Mouse (Mus musculus) layer of hippocampus, postnatal 36 days (tissue): ENCODE results near the gene Clip2. TPM values are rescaled to one million over a fixed set of nuclear protein-coding genes. Genes with fewer than 3 reads are reported as not detected.

ENCODE experiments used
- DNase-seq, 2 experiments: peaks; one replicate each; pipeline ENCODE4 v3.0.0; 2022
- total RNA-seq, 2 experiments: library from RNA; stranded (reverse); gene quantifications; 2 replicates each; pipeline ENCODE4 v1.2.3; 2021

Gene Clip2
- 100 to 1,000 TPM in 1 of 2 experiments, 10 to 100 TPM in 1; 96.7 to 105 TPM for total RNA-seq

DNA sequence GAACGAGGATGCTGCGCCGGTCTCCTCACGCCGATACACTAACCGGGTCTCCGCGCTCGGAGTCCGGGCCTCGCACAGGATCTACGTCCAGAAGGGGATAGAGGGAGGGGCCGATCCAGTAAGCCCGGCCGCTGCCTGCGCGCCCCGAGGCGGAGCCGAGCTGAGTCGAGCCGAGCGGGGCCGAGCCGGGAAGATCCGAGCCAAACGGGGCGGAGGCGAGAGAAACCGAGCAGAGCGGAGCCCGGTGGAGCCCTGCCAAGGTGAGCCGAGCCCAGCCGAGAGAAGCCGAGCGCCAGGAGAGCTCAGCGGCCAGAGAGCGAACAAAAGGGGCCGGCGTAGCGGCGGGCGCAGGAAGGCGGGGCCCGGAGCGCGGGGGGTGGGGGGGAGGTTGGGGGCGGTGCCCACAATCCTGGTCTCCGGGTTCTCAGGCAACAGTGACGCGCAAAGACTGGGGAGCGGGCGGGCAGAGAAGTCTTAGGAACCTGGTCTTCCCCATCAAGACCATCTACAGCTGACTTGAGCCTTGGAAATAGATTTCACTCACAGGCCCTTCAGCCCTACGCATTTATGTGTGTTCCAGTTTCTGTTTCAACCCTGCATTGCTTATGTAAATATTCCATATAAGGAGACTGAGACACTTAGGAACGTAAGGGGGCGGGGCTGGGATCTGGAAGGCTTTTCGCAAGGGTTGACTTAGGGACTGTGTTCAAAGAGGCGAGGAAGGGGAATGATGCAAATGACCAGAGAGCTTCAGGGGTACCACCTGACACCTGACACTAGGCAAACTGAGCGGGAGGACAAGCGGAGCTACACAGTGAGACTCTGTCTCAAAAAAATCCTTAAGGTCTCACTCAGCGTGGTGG lies at the start of gene Clip2:
TSS of gene Clip2 (minus strand) at position 325 of the 863 bp plus-strand sequence.
- peak; percentile 99 for DNase-seq

DNA sequence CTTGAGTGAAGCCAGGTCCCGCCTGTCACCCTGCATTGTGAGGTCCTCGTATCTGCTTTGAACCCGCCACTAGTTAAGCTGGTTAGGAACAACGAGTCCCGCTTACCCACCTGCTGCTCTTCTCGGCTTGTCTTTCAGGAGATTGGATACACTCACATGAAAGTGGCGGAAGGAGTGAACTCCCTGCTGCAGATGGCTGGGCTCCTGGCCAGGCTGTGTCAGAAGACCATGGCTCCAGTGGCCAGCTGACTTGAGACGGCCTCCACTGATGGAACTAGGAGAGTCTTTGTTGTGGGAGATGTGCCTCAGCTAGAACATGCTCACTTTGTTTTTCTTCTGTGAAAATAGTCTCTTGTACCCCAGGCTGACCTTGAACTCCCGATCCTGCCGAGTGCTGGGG lies 45.5 kb upstream of the Clip2 start:
- no peak for DNase-seq

DNA sequence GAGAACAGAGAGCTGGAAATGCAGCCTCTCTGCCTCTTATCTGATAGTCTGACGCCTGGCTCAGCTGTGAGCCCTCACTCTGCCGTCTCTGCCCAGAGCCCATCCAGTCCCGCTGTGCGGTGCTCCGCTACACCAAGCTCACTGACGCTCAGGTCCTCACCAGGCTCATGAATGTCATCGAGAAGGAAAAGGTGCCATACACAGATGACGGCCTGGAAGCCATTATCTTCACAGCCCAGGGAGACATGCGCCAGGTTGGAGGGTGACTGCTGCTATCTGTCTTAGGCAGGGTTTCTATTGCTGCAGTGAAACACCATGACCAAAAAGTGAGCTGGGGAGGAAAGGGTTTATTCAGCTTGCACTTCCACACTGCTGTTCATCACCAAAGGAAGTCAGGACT lies 40.9 kb upstream of the Clip2 start:
- DNase-seq: no peak

DNA sequence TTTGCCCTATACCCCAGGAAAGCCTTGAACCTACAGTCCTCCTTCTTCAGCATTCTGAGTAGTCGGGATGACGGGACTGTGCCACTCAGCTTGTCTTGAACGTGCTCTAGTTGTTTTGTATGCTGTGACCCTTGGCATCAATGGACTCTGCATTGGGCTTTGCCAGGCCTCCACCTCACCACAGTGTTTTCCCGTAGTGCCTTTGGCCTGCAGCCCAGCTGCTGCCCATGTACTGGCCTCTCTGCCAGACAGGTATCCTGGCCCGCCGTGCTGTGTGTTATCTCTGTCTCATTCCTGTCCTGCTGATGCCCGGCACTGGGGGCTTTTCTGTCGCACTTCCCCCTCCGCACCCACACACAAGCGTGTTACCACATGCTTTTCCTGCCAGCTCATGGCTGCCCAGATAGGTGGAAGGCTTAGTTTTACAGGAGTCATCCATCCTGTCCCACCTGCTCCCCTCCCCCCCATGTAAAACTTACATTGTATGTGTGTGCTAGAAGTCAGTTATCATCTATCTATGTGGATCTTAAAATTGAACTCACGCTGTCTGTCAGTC lies 39.9 kb upstream of the Clip2 start:
- DNase-seq: no peak

DNA sequence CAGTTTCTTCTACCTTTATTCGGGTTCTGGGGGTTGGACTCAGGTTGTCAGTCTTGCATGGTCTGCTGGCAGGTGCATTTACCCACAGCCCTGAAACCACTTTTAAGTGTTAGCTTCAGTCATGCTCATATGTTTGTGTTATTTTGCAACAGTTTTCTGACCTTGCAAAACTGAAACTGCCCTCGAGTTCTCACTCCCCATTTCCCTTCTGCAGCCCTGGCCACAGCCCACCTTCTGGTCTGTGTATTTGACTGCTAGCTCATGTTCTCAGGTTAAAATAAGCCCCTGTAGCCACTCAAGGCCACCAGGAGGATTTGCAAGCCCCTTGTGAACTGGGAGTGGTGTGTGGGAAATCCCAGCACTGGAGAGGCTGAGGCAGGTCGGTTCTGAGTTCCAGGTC lies 37.7 kb upstream of the Clip2 start:
- no peak for DNase-seq

DNA sequence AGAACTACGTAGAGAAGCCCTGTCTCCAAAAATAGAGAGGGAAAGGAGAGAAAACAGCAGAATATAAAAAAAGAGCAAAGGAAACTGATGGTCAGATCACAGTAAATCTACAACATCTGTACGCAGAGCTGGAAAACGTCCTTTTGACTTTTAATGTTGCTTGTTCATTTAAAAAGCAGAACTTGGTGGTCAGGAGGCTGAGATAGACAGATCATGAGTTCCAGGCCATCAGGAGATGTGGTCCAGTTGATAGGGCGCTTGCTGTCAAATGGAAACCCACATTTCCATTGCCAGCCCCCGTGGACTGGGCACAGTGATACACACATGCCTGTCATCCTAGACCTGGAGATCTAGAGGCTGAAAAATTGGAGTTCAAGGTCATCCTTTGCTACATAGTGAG lies 32.6 kb upstream of the Clip2 start:
- DNase-seq: no peak

DNA sequence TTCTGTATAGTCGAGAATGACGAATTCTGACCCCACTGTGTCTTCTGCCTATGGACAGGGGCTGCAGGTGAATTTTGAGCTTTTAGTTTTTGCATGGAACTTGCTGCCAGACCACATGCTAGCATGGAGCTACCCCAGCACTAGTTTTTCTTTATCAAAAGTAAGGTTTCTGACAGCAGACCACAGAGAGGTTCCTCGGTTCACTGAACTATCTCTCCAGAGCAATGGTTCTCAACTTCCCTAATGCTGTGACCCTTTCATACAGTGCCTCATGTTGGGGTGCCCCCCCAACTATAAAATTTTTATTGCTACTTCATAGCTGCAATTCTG lies 31.6 kb upstream of the Clip2 start:
- DNase-seq: no peak

DNA sequence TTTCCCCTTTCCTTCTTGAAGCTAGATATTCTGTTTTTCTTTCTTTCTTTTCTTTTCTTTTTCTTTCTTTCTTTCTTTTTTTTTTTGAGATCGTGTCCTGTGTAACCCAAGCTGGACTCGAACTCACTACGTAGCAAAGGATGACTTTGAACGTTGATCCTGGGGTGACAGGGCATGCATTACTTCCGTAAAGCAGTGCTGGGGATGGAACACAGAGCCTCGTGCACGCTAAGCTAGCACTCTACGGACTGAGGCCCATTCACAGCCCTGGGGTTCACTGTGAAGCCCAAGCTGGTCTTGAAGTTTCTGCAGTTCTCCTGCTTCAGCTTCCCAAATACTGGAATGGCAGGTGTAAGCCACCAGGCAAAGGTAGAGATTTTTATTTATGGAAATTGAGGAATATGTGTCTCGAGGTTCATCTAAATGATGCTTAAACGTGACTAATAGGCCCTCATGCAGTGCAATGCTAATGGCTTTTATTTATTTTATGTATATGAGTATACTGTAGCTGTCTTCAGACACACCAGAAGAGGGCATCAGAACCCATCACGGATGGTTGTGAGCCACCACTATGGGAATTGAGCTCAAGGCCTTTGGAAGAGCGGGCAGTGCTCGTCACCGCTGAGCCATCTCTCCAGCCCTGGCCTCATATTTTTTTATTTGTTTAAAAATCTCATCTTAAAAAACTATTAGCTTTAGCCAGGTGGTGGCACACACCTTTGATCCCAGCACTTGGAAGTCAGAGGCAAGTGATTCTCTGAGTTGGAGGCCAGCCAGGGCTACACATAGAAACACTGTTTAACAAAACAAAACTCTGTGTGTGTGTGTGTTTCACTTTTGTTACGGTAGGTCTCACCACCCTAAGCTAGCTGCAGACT lies 31.0 kb upstream of the Clip2 start:
- no peak for DNase-seq

DNA sequence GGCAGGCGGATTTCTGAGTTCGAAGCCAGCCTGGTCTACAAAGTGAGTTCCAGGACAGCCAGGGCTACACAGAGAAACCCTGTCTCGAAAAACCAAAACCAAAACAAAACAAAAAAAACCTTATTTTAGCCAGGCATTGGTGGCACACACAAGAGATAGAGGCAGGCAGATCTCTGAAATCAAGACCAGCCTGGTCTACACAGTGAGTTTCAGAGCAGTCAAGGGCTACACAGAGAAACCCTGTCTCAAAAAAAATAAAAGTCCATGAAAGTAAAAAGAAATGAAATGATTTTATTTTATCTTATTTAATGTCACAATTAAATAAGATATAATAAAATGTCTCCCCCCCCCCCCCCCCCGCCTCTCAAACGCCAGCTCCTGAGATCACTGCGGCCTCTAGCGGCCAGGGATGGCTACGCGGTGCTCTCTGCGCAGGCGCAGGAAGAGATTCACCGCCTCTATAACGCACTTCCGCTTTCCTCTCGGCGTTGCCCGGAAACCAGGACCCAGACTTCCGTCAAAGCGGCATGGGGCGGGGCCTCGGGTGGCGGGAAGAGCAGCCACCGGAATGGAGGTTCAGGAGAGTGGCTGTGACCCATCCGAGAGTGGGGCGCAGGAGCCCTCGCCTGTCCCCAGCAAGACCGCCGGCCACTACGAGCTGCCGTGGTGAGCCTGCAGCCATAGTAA lies 30.1 kb upstream of the Clip2 start:
- DNase-seq: peak; percentile 93 to 95

DNA sequence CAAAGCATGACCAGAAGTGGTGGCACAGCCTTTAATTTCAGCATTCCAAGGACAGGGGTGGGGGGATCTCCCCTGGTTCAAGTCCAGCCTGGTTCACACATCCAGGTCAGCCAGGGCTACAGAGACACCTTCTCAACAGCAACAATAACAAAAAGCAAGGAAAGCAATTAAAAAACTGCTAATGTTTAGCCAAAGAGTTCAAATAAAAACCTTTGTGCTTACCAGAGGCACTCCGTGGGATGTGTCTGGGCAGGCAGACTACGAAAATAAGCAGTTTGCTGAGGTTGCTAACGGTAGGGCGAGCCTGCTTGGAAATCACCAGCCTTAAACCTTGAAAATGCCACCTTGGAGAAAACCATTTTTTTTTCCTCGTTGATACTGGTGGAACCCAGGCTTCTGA lies 28.9 kb upstream of the Clip2 start, which contains the start of gene Rfc2:
TSS of gene Rfc2 (plus strand) at position 221 of the 400 bp plus-strand sequence.
- DNase-seq: no peak

DNA sequence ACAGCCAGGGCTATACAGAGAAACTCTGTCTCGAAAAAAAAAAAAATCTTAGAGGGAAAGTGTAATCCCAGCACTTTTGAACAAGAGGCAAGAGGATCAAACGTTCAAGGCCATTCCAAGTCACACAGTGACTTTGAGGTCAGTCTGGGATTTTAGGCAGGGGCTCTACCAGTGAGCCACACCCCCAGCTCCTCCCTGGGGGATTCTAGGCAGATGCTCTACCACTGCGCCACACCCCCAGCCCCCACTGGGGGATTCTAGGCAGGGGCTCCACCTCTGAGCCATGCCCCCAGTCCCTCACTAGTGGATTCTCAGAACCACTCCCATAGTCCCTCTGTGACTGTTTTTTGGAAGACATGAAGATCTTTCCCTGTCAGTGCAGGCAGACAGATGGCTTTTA lies 26.9 kb upstream of the Clip2 start:
- DNase-seq: no peak

DNA sequence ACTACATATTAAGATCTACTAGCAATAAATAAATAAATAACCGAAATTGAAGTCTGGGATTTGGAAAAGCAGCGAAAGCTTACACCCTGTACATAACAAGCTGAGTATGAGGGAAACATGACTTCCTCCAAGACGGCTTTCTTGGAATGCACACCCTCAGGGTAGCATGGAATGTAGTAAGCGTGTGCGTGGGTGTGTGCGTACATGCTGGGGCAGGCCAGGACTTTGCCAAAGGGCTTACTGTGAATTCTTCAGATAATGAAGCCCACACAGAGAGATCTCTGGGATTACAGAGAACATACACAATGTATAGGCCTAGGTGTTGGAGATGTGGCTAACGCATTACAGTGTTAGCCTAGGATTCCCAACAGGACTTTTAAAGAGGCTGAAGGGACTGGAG lies 25.3 kb upstream of the Clip2 start:
- DNase-seq: no peak

DNA sequence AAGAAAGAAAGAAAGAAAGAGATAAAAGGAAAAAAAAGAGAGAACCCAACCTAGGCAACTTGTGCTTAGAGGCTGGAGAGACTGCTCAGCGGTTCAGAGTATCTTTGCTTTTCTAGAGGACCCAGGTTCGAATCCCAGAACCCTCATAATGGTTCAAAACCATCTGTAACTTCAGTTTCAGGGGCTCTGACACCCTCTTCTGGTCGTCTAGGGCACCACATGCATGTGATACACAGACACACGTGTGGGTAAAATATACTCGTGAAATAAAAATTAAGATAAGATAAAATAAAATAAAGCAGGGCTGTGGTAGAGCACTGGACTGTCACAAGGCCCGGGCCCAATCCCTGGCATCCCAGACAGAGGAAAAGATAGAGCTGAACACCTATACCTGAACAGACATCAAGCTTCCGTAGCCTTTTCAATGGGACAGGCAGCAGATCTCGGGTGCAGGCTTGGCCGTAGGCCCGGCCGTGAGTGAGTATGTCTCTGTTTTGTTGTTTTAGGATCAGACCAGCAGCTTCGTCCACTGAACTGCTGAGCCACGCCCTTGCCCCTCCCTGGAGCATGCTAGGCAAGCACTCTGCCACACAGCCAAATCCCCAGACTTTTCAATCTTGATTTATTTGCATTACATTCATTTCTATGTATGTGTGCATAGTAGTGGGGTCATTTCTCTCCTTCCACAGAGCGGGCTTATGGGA lies 24.4 kb upstream of the Clip2 start:
- DNase-seq: no peak

DNA sequence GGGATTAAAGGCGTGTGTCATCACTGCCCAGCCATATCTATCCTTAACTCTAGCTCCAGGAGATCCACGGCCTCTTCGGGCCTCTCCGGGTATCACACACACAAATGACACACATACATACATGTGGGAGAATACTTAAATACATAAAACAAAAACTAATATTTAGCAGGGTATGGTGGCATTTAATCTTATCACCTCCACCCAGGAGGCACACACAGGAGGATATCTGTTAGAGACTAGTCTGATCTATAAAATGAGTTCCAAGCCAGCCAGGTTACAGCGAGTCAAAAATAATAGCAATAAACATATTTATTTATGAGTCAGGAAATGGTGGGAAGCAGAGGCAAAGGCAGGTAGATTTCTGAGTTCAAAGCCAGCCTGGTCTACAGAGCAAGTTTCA lies 23.6 kb upstream of the Clip2 start:
- DNase-seq: no peak

DNA sequence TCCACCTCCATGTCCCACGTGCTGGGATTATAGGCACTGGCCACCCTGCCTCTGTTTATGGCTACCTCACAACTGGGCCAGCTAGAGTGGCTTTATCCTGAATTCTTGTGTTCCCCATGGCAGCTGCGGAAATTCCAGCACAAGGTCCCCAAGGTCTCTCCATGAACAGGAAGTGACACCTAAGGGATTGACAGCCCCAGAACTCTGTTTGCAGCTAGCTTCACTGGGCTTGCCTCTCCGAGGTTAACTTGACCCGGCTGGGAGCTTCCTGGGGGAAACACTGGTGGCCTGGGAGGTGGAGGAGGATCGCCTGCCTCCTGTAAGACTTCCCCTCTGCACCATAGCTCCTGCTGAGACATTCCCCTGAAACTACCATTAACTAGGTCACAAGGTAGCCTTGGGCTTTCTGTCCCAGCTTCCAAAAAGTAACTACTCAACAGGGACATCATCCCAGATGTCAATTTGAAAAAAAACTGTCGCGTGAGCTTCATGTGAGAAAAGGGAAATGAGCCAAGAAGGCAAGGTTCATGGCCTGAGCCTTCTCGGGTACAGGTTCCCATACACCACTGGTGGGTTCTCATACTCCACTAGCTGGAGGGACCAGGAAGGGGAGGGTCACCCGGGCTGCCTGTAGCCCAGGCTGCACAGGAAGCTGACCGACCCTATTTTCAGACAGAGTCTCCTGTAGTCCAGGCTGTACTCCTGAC lies 20.4 kb upstream of the Clip2 start:
- no peak for DNase-seq

DNA sequence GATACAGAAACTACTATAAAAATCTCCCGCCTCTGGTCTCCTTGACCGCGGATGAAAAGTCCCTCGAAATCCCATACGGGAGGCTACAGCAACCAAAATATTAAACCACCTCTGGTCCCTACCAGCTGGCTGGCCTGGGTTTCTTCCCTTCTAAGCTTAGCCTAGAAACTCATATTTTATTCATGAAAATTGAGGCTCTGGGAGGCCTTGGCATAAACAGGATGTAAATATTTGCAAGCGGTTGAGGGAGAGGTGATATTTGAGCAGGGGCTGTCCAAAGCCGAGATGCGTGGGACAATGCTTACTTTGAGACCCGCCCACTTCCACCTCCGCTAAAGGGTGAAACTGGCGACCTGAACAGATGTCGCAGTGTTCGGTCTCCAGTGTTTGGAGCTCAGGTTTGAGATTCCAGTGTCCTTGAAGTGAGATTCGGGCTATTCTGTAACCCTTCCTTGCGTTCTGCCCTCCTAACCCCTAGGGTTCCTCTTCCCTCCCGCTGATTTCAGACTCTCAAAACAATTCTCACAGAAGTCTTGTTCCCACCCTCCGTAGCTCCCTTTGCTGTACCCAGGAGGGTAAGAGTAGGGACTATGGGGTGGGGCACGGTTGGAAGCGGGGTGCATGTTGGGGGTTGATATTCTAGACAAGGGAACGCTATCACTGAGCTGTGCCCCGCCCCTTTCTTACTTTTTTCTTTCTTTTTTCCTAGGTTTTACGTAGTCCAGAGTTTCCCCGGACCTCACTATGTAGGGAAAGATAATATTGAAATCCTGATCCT lies 19.7 kb upstream of the Clip2 start:
- peak in 1 of 2 experiments; percentile 30 for DNase-seq

DNA sequence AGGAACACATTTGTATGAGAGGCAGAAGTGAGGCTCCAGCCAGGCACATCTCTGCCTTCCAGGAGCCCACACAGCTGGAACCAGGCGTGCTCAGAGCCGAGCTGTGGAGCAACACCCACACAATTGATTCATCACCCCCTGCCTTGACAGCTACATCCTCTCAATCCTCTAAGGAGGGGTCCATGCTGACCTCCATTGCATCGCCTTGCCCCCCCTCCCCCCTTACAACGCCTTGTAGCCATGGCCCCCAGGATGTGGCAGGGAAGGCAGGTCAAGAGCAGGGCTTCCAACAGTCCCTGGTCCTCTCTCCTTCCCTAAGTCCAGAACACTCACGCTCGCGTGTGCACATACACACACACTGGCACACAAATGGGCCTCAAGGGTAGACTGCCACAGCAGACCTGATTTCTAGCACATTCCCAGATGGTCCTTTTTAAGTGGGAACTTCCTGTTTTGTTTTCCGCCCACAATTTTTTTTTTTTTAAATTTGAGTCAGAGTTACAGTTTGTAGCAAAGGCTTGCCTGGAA lies 16.8 kb upstream of the Clip2 start:
- DNase-seq: no peak

DNA sequence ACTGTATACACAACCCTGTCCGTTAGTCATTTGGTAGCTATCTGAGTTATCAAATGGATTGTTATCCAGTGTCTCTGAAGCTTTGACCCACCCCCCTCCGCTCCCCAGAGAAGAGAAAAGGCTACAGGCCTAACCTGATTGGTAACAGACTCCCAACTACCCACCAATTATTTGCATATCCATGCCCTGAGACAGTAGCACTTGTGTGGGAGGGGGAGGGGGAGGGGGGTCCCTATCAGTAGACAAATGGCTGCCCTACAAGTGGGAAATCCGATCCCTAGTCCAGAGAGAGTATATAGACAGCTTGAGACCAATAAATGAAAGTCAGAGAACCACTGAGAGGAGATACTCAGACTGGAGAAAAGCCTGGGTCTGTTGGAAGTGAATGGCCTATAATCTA lies 15.8 kb upstream of the Clip2 start:
- no peak for DNase-seq

DNA sequence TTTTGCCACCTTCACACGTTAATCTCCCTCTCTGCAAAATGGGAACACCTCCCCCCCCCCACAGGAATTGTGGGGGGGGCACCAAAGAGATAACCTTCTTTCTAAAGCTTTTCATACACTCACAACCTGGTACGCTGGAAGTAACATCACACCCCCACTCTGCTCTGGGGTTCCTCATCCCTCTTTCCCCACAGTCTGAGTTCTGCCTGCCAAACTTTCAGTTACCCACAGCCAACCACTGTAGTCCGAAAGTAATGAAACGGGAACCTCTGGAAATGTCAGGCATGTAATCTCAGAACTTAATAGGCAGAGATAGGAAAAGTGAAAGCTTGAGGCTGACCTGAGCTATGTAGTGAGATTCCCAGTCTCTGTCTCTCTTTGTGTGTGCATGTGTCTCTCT lies 15.2 kb upstream of the Clip2 start:
- DNase-seq: no peak

DNA sequence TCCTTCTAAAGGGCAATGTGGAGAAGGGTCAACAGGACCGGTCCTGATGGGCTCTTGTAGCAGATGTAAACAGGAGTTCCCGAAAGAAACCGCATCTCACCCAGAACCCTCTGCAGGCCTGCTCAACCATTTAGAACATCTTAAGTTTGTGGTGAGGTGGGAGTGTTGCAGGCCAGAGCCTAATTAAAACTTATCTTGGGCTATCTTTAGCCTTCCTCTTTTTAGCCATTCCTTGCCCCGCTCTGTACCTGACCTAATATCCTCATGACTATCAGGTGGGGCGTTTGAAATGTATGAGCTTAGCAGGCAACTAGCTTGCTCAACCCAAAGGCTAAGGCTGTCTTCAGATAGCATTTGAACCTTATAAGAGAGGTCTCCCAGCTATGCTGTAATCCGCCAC lies 13.5 kb upstream of the Clip2 start:
- DNase-seq: no peak
